Mouse (Mus musculus): ENCODE measurements around the gene Prpf4b.
"Not testable (repeated sequence)": the region's sequence is repeated elsewhere in the genome, so short reads cannot be mapped to it uniquely, and the experiment has no call there.

Gene Prpf4b

GRCm38 (mm10) chr13:34875166-34875710 is at the start of gene Prpf4b:
Gene Prpf4b, plus strand, starts transcription at chr13:34875302.
- peak; percentile 92 for DNase-seq (ENCODE audit: low spot score)

GRCm38 (mm10) chr13:34826760-34827690 is 48.1 kb upstream of the Prpf4b start:
- no peak for DNase-seq (ENCODE audit: low spot score)

- DNase-seq (ENCODE audit: low spot score) = no peak
Observed at GRCm38 (mm10) chr13:34827988-34828882, 46.9 kb upstream of the Prpf4b start.

GRCm38 (mm10) chr13:34842851-34843250 is 32.3 kb upstream of the Prpf4b start:
- no peak for DNase-seq (ENCODE audit: low spot score)

GRCm38 (mm10) chr13:34850759-34851158 is 24.3 kb upstream of the Prpf4b start:
- DNase-seq (ENCODE audit: low spot score) = no peak

GRCm38 (mm10) chr13:34851191-34851784 is 23.8 kb upstream of the Prpf4b start:
- no peak for DNase-seq (ENCODE audit: low spot score)

GRCm38 (mm10) chr13:34857526-34857925 is 17.6 kb upstream of the Prpf4b start:
- DNase-seq (ENCODE audit: low spot score) = no peak

- no peak for DNase-seq (ENCODE audit: low spot score)
Observed at GRCm38 (mm10) chr13:34859406-34859805, 15.7 kb upstream of the Prpf4b start.

- DNase-seq (ENCODE audit: low spot score) = not testable (repeated sequence)
Observed at GRCm38 (mm10) chr13:34861166-34861565, 13.9 kb upstream of the Prpf4b start.

- no peak for DNase-seq (ENCODE audit: low spot score)
Observed at GRCm38 (mm10) chr13:34864420-34865169, 10.5 kb upstream of the Prpf4b start.

- peak; percentile 93 for DNase-seq (ENCODE audit: low spot score)
Observed at GRCm38 (mm10) chr13:34873801-34874681, 1.1 kb upstream of the Prpf4b start.

GRCm38 (mm10) chr13:34874736-34875135 is 366 bp upstream of the Prpf4b start:
- DNase-seq (ENCODE audit: low spot score) = peak; percentile 13

GRCm38 (mm10) chr13:34875741-34876445 is 791 bp downstream of the Prpf4b start:
- no peak for DNase-seq (ENCODE audit: low spot score)

GRCm38 (mm10) chr13:34876481-34876880 is 1.4 kb downstream of the Prpf4b start:
- no peak for DNase-seq (ENCODE audit: low spot score)

- DNase-seq (ENCODE audit: low spot score) = no peak
Observed at GRCm38 (mm10) chr13:34892871-34893270, 17.8 kb downstream of the Prpf4b start.

GRCm38 (mm10) chr13:34914614-34915013 is 39.5 kb downstream of the Prpf4b start:
- DNase-seq (ENCODE audit: low spot score) = no peak

- DNase-seq (ENCODE audit: low spot score) = peak; percentile 17
Observed at GRCm38 (mm10) chr13:34916520-34917167, 41.5 kb downstream of the Prpf4b start.

- DNase-seq (ENCODE audit: low spot score) = no peak
Observed at GRCm38 (mm10) chr13:34924210-34924609, 49.1 kb downstream of the Prpf4b start, which contains the start of the genes Fam217a and 4933417A18Rik. Gene Fam217a, minus strand, starts transcription at chr13:34924310. Gene 4933417A18Rik, plus strand, starts transcription at chr13:34924409.
